Comparison of ENCODE assay signal across 8 mouse cellular contexts in genomic region chr3:104817991-104818748, GRCm38 (mm10). TPM values are rescaled to one million over a fixed set of nuclear protein-coding genes. Genes with fewer than 3 reads are reported as not detected.
DNase-seq lines count a peak whose midpoint lies in the region; ATAC-seq and TF ChIP-seq lines count a peak whose summit lies in the region.

TSS of gene Mov10 (minus strand) at chr3:104818563.

- H3K4me2 ChIP-seq in forebrain, embryonic 11.5 days (ENCODE audit: low read depth, low read length, severe bottlenecking), result peak within 1 kb of the TSS; percentile 99
- H3K4me2 ChIP-seq in heart, postnatal 0 days (ENCODE audit: low read depth, low read length), result peak within 1 kb of the TSS; percentile 72
- peak within 1 kb of the TSS; percentile 67 for H3K4me2 ChIP-seq in lung, embryonic 14.5 days

- peak; percentile 81 for ATAC-seq in forebrain, embryonic 11.5 days (replicated peaks; ENCODE audit: low FRiP score)
- peak; percentile 87 for ATAC-seq in heart, postnatal 0 days (ENCODE audit: insufficient read depth, low read depth)
- peak; percentile 88 for ATAC-seq in lung, embryonic 14.5 days (ENCODE audit: insufficient read depth)
- peak; percentile 44 for ATAC-seq in neutrophil, adult 5-6 weeks (ENCODE audit: extremely low read depth, insufficient number of reproducible peaks, low FRiP score, poor library complexity, severe bottlenecking)

- H3K9me3 ChIP-seq in forebrain, embryonic 11.5 days (ENCODE audit: control insufficient read depth, low read length), result no peaks in the 10 kb centered on the region
- no peaks in the 10 kb centered on the region for H3K9me3 ChIP-seq in heart, postnatal 0 days (replicated peaks; ENCODE audit: control insufficient read depth, low read length)
- H3K9me3 ChIP-seq in lung, embryonic 14.5 days (ENCODE audit: low read depth, low read length), result no peaks in the 10 kb centered on the region

- no peaks in the 10 kb centered on the region for H3K27me3 ChIP-seq in forebrain, embryonic 11.5 days (ENCODE audit: control insufficient read depth, insufficient read depth, low read length)
- H3K27me3 ChIP-seq in heart, postnatal 0 days (ENCODE audit: control insufficient read depth, insufficient read depth, low read length), result no peaks in the 10 kb centered on the region
- H3K27me3 ChIP-seq in lung, embryonic 14.5 days (ENCODE audit: insufficient read depth, low read length), result no peaks in the 10 kb centered on the region
- no peaks in the 10 kb centered on the region for H3K27me3 ChIP-seq in thymus, adult 2 months (ENCODE audit: control insufficient read depth, insufficient read depth, low read length)

- peak within 1 kb of the TSS; percentile 37; the same call in 1 of the 2 replicates for H3K27ac ChIP-seq in forebrain, embryonic 11.5 days (ENCODE audit: low read depth, low read length)
- peak within 1 kb of the TSS; percentile 98 for H3K27ac ChIP-seq in heart, postnatal 0 days (ENCODE audit: low read depth)
- peak within 1 kb of the TSS; percentile 98 for H3K27ac ChIP-seq in lung, embryonic 14.5 days (ENCODE audit: low read depth)
- H3K27ac ChIP-seq in thymus, adult 2 months (ENCODE audit: control insufficient read depth, insufficient read depth, low read length), result peak within 1 kb of the TSS; percentile 56; the same call in 1 of the 2 replicates

- no peak for TF ChIP-seq CTCF in heart, postnatal 0 days (IDR thresholded peaks at IDR 0.05; ENCODE audit: low read depth)
- no peak for TF ChIP-seq CTCF in lung, embryonic 14.5 days (IDR thresholded peaks at IDR 0.05; ENCODE audit: low read depth)
- TF ChIP-seq CTCF in thymus, adult 2 months (IDR thresholded peaks at IDR 0.05; ENCODE audit: borderline replicate concordance, control insufficient read depth, extremely low read depth, insufficient read depth, low read length, poor library complexity), result no peak

- no peaks in the 10 kb centered on the region for H3K36me3 ChIP-seq in forebrain, embryonic 11.5 days (ENCODE audit: control insufficient read depth, insufficient read depth, low read length)
- peaks cover 3% of the 10 kb centered on the region; the same call in 1 of the 2 replicates for H3K36me3 ChIP-seq in heart, postnatal 0 days (replicated peaks; ENCODE audit: control insufficient read depth, insufficient read depth, low read length)
- H3K36me3 ChIP-seq in lung, embryonic 14.5 days (ENCODE audit: insufficient read depth), result peaks cover 21% of the 10 kb centered on the region; the same call in 1 of the 2 replicates
- H3K36me3 ChIP-seq in thymus, adult 2 months (ENCODE audit: control insufficient read depth, insufficient read depth, low read length), result peaks cover 8% of the 10 kb centered on the region

- peak; percentile 48 for TF ChIP-seq EP300 in heart, postnatal 0 days (IDR thresholded peaks at IDR 0.05; ENCODE audit: low read depth)

- H3K4me1 ChIP-seq in forebrain, embryonic 11.5 days (replicated peaks; ENCODE audit: control insufficient read depth, insufficient read depth, low read length), result peaks cover 6% of the 10 kb centered on the region; the same call in 1 of the 2 replicates
- H3K4me1 ChIP-seq in heart, postnatal 0 days (ENCODE audit: control insufficient read depth, insufficient read depth), result peaks cover 33% of the 10 kb centered on the region
- peaks cover 14% of the 10 kb centered on the region; the same call in 1 of the 2 replicates for H3K4me1 ChIP-seq in lung, embryonic 14.5 days (ENCODE audit: insufficient read depth)
- H3K4me1 ChIP-seq in thymus, adult 2 months (replicated peaks; ENCODE audit: control insufficient read depth, insufficient read depth, low read length), result peaks cover 4% of the 10 kb centered on the region; the same call in 1 of the 2 replicates

- H3K9ac ChIP-seq in forebrain, embryonic 11.5 days (ENCODE audit: low read length), result peak within 1 kb of the TSS; percentile 74
- H3K9ac ChIP-seq in heart, postnatal 0 days (replicated peaks; ENCODE audit: low read depth, low read length), result peak within 1 kb of the TSS; percentile 98
- H3K9ac ChIP-seq in lung, embryonic 14.5 days, result peak within 1 kb of the TSS; percentile 95

- 0 out of 2 replicates have a peak, but pooled peaks have one; percentile 17 for TF ChIP-seq POLR2A in thymus, adult 2 months (IDR thresholded peaks at IDR 0.05; ENCODE audit: control insufficient read depth, extremely low read depth, insufficient read depth, low read length, poor library complexity)

- DNase-seq in ES-CJ7 (ENCODE audit: low read depth, low spot score), result peak; percentile 93
- peak; percentile 46 for DNase-seq in c-Kit-positive CD71-positive TER-119-negative erythroid progenitor cells, embryonic 14.5 days (ENCODE audit: low read depth)
- DNase-seq in forebrain, embryonic 11.5 days (ENCODE audit: low spot score), result peak; percentile 82
- DNase-seq in heart, postnatal 0 days (ENCODE audit: low spot score), result peak; percentile 90
- peak; percentile 85 to 95 for DNase-seq in kidney, postnatal 25 days
- peak; percentile 93 for DNase-seq in lung, embryonic 14.5 days
- peak; percentile 74 for DNase-seq in thymus, adult 2 months

- under 1% methylated on average over 39 of the region's 40 CpGs for WGBS in forebrain, embryonic 11.5 days
- under 1% methylated on average over 36 of the region's 40 CpGs for WGBS in heart, postnatal 0 days
- under 1% methylated on average over 37 of the region's 40 CpGs for WGBS in lung, embryonic 14.5 days
- under 1% methylated on average over 40 of the region's 40 CpGs for WGBS in thymus, adult 2 months

- H3K4me3 ChIP-seq in forebrain, embryonic 11.5 days (ENCODE audit: low read depth, low read length), result peak within 1 kb of the TSS; percentile 65
- peak within 1 kb of the TSS; percentile 98 for H3K4me3 ChIP-seq in heart, postnatal 0 days (ENCODE audit: low read depth, low read length)
- H3K4me3 ChIP-seq in lung, embryonic 14.5 days (ENCODE audit: low read depth, low read length), result peak within 1 kb of the TSS; percentile 89
- peak within 1 kb of the TSS; percentile 99 for H3K4me3 ChIP-seq in thymus, adult 2 months (ENCODE audit: control insufficient read depth, insufficient read depth, low read length)

RNA-seq across cellular contexts. Expression of gene Mov10, which starts in this region (rescaled TPM):
- polyA plus RNA-seq in forebrain, embryonic 11.5 days (2014; fragmentation: Nextera tagmentation; extraction: Ambion mirVana), result 13.8 and 15.3 TPM in 2 replicates
- 19.9 and 20.2 TPM in 2 replicates for total RNA-seq in heart, postnatal 0 days (2014; rRNA removed; ENCODE audit: low replicate concordance)
- 13.2 and 14.0 TPM in 2 replicates for polyA plus RNA-seq in heart, postnatal 0 days (2015; fragmentation: Nextera tagmentation; extraction: Ambion mirVana)
- 51.0 and 53.9 TPM in 2 replicates for polyA plus RNA-seq in lung, embryonic 14.5 days (2014; fragmentation: Nextera tagmentation; extraction: Ambion mirVana)
- total RNA-seq in neutrophil, adult 5-6 weeks (2017), result 19.9 and 24.1 TPM in 2 replicates
- 23.9 and 29.8 TPM in 2 replicates for polyA plus RNA-seq in thymus, adult 2 months (2012; rRNA removed)

Comparison
In these comparisons a context has a peak if more than half of its experiments do, and no peak if none do; other contexts are left out.
1. Peak in every context shown above with its lines: DNase-seq, ATAC-seq, H3K4me3 ChIP-seq and H3K27ac ChIP-seq.
2. H3K27ac ChIP-seq: peak in every context shown above with its lines; median percentile 98 in heart, postnatal 0 days; 98 in lung, embryonic 14.5 days; 56 in thymus, adult 2 months; 37 in forebrain, embryonic 11.5 days.